12 mouse cellular contexts compared by ENCODE assay signal in the genomic region with DNA sequence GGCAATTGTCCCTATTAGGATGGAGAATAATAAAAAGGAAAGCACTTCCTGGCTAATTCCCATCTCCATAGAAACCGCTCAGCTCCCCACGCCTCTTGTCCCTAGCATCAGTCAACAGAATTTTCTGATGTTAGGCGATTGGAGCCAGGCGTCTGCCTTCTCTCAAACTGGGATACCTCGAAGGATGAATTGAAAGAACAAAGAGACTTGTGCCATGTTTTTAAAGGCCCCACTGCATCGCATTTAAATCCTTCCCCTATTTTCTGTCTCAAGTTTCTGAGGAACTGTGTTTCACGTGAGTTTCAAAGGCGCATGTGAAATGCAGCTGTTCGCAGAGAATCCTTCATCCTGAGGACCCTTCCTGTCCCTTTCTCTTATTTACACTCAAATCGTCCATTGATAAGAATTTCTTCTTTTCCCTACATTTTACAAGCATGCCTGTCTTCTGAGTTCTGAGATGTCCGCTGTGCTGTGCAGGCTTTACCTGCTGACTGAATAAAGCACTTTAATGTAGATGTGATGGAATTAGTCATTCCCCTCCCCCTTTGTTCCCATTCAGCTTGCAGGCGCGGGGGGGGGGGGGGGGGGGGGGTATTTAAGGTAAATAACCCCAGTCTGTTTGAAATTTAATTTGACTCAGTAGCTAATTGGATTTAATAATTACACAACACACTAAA.
A peak's percentile ranks its signal among the peaks of the same experiment; 100 is the strongest.
DNase-seq lines count a peak whose midpoint lies in the region; ATAC-seq and TF ChIP-seq lines count a peak whose summit lies in the region.
"Had no signal": no experiment of that assay in that cellular context is flagged by ENCODE, and none has a peak within 500 bp of the region (broad histone marks: within the 10 kb centered on the region; RNA-seq: fewer than 3 reads in every experiment).

No protein-coding gene starts in this region.

- 4% methylated on average over 13 of the region's 13 CpGs for WGBS in forebrain, postnatal 0 days
- WGBS in midbrain, embryonic 11.5 days: 3% methylated on average over 11 of the region's 13 CpGs
- WGBS in intestine, embryonic 16.5 days: 14% methylated on average over 12 of the region's 13 CpGs

- no peaks in the 10 kb centered on the region for H3K9me3 ChIP-seq in forebrain, postnatal 0 days (ENCODE audit: low read length)
- no peaks in the 10 kb centered on the region for H3K9me3 ChIP-seq in midbrain, embryonic 11.5 days (ENCODE audit: control insufficient read depth, low read length)
- no peaks in the 10 kb centered on the region for H3K9me3 ChIP-seq in intestine, embryonic 16.5 days (ENCODE audit: control insufficient read depth, low read length)
- H3K9me3 ChIP-seq: liver, embryonic 15.5 days had no signal

- peak; percentile 74 for ATAC-seq in forebrain, postnatal 0 days
- peak; percentile 80 for ATAC-seq in midbrain, embryonic 11.5 days (ENCODE audit: low FRiP score)
- no peak for ATAC-seq in intestine, embryonic 16.5 days
- ATAC-seq: Patski had no signal

- H3K4me3 ChIP-seq in forebrain, postnatal 0 days (ENCODE audit: low read depth, low read length): no peak overlapping the region; the same call in 1 of the 2 replicates
- H3K4me3 ChIP-seq in midbrain, embryonic 11.5 days (ENCODE audit: low read depth, low read length): peak overlapping the region; percentile 2; the same call in 1 of the 2 replicates
- no peak overlapping the region for H3K4me3 ChIP-seq in intestine, embryonic 16.5 days (ENCODE audit: low read length)
- H3K4me3 ChIP-seq: gastrocnemius, adult 2 months; liver, embryonic 15.5 days had no signal

- H3K27ac ChIP-seq in forebrain, postnatal 0 days (ENCODE audit: low read depth, low read length): peak overlapping the region; percentile 24; the same call in 1 of the 2 replicates
- peak overlapping the region; percentile 40 for H3K27ac ChIP-seq in midbrain, embryonic 11.5 days (ENCODE audit: low read depth, low read length)
- no peak overlapping the region for H3K27ac ChIP-seq in intestine, embryonic 16.5 days (ENCODE audit: low read length)
- H3K27ac ChIP-seq: gastrocnemius, adult 2 months; liver, embryonic 15.5 days had no signal

- H3K36me3 ChIP-seq in forebrain, postnatal 0 days (ENCODE audit: insufficient read depth): no peaks in the 10 kb centered on the region
- H3K36me3 ChIP-seq in midbrain, embryonic 11.5 days (ENCODE audit: control insufficient read depth, insufficient read depth, low read length): no peaks in the 10 kb centered on the region
- H3K36me3 ChIP-seq in intestine, embryonic 16.5 days (ENCODE audit: control insufficient read depth, insufficient read depth, low read length): no peaks in the 10 kb centered on the region
- H3K36me3 ChIP-seq: liver, embryonic 15.5 days had no signal

- H3K9ac ChIP-seq in forebrain, postnatal 0 days: no peak overlapping the region
- peak overlapping the region; percentile 39; the same call in 1 of the 2 replicates for H3K9ac ChIP-seq in midbrain, embryonic 11.5 days (ENCODE audit: low read length)
- H3K9ac ChIP-seq in intestine, embryonic 16.5 days (ENCODE audit: low read depth, low read length): no peak overlapping the region
- H3K9ac ChIP-seq: liver, embryonic 15.5 days had no signal

- peaks cover 3% of the 10 kb centered on the region; the same call in 1 of the 2 replicates for H3K4me1 ChIP-seq in forebrain, postnatal 0 days (ENCODE audit: insufficient read depth)
- H3K4me1 ChIP-seq in midbrain, embryonic 11.5 days (ENCODE audit: control insufficient read depth, insufficient read depth, low read length): peaks cover 7% of the 10 kb centered on the region
- no peaks in the 10 kb centered on the region for H3K4me1 ChIP-seq in intestine, embryonic 16.5 days (ENCODE audit: control insufficient read depth, insufficient read depth, low read length)
- H3K4me1 ChIP-seq: liver, embryonic 15.5 days had no signal

- H3K27me3 ChIP-seq in forebrain, postnatal 0 days (ENCODE audit: insufficient read depth, low read length): no peaks in the 10 kb centered on the region
- no peaks in the 10 kb centered on the region for H3K27me3 ChIP-seq in midbrain, embryonic 11.5 days (ENCODE audit: control insufficient read depth, insufficient read depth, low read length)
- H3K27me3 ChIP-seq in intestine, embryonic 16.5 days (replicated peaks; ENCODE audit: control insufficient read depth, insufficient read depth, low read length): no peaks in the 10 kb centered on the region
- H3K27me3 ChIP-seq: liver, embryonic 15.5 days; Patski had no signal

- H3K4me2 ChIP-seq in forebrain, postnatal 0 days (ENCODE audit: low read depth): peak overlapping the region; percentile 11
- peak overlapping the region; percentile 37 for H3K4me2 ChIP-seq in midbrain, embryonic 11.5 days
- H3K4me2 ChIP-seq in intestine, embryonic 16.5 days (ENCODE audit: low read depth, low read length): no peak overlapping the region
- H3K4me2 ChIP-seq: liver, embryonic 15.5 days had no signal

- peak; percentile 61 for DNase-seq in R1 (ENCODE audit: low read depth, low spot score)
- peak; percentile 60 for DNase-seq in embryo, embryonic 10 days (ENCODE audit: low spot score)
- DNase-seq in forebrain, postnatal 0 days: peak; percentile 54
- DNase-seq in midbrain, embryonic 11.5 days (ENCODE audit: low spot score, missing footprints): peak; percentile 92
- no peak for DNase-seq in cerebellum, postnatal 10 days
- DNase-seq in cerebellum, adult 8-10 months: no peak
- DNase-seq in natural killer cell, adult 2 months (ENCODE audit: low spot score in 2 of 2): no peak
- DNase-seq: gastrocnemius, adult 2 months; kidney, postnatal 25 days had no signal

- no peak for TF ChIP-seq CTCF in forebrain, postnatal 0 days (IDR thresholded peaks at IDR 0.05; ENCODE audit: low read depth)

Comparison
In these comparisons a context has a peak if more than half of its experiments do, and no peak if none do; other contexts are left out.
1. DNase-seq: peak in R1 (single experiment), embryo, embryonic 10 days (single experiment), forebrain, postnatal 0 days (single experiment) and midbrain, embryonic 11.5 days (single experiment); none in cerebellum, postnatal 10 days (0 of 2), cerebellum, adult 8-10 months (single experiment) and natural killer cell, adult 2 months (0 of 2).